Mouse (Mus musculus): Measurements from ENCODE around the gene Mas1. TPM values are rescaled to one million over a fixed set of nuclear protein-coding genes. Genes with fewer than 3 reads are reported as not detected.

The Mas1 gene
- polyA plus RNA-seq, 1 experiment, result 0.33 TPM

Other genes starting within 250 kb of the Mas1 start
- 3.5 and 4.5 TPM in 2 replicates for gene Slc22a1, start 192.3 kb downstream of the Mas1 start, polyA plus RNA-seq (2012; rRNA removed)
- 35.4 and 51.7 TPM in 2 replicates for gene Igf2r, start 98.5 kb downstream of the Mas1 start, polyA plus RNA-seq (2012; rRNA removed)
- 0.30 and 0.41 TPM in 2 replicates for gene Mrgprh, start 7.9 kb upstream of the Mas1 start, polyA plus RNA-seq (2012; rRNA removed)
- 0.60 and 1.3 TPM in 2 replicates for gene Pnldc1, start 42.1 kb upstream of the Mas1 start, polyA plus RNA-seq (2012; rRNA removed)
- gene Tcp1, start 47.6 kb upstream of the Mas1 start, polyA plus RNA-seq (2012; rRNA removed), result 152 and 176 TPM in 2 replicates
- 57.0 and 59.1 TPM in 2 replicates for gene Mrpl18, start 48.2 kb upstream of the Mas1 start, polyA plus RNA-seq (2012; rRNA removed)
- 0.37 and 0.41 TPM in 2 replicates for gene Acat3, start 72.5 kb upstream of the Mas1 start, polyA plus RNA-seq (2012; rRNA removed)
- gene Acat2, start 92.6 kb upstream of the Mas1 start, polyA plus RNA-seq (2012; rRNA removed), result 19.6 and 24.7 TPM in 2 replicates
- gene Wtap, start 126.0 kb upstream of the Mas1 start, polyA plus RNA-seq (2012; rRNA removed), result 48.5 and 53.5 TPM in 2 replicates
- 172 and 204 TPM in 2 replicates for gene Sod2, start 138.7 kb upstream of the Mas1 start, polyA plus RNA-seq (2012; rRNA removed)
- gene Gpr31b, start 184.2 kb upstream of the Mas1 start, polyA plus RNA-seq (2012; rRNA removed), result not detected in 2 replicates
- 0.56 and 0.65 TPM in 2 replicates for gene Tcp10b, start 193.0 kb upstream of the Mas1 start, polyA plus RNA-seq (2012; rRNA removed)

Measured in urinary bladder, adult 2 months (tissue).